Mouse (Mus musculus): ENCODE measurements around the gene Kcnj6. TPM values are rescaled to one million over a fixed set of nuclear protein-coding genes. Genes with fewer than 3 reads are reported as not detected.
A peak's percentile ranks its signal among the peaks of the same experiment; 100 is the strongest.

The Kcnj6 gene
- polyA plus RNA-seq, 1 experiment from 2014 or later: not detected

- Histone ChIP-seq H3K4me2 (replicated peaks; ENCODE audit: low read depth) (no peak overlapping the region), H3K4me1 (replicated peaks; ENCODE audit: control insufficient read depth, insufficient read depth, low read length) (no peaks in the 10 kb centered on the region), H3K9me3 (ENCODE audit: control insufficient read depth) (no peaks in the 10 kb centered on the region), H3K27ac (ENCODE audit: low read depth, low read length) (no peak overlapping the region), H3K4me3 (ENCODE audit: low read depth, low read length) (no peak overlapping the region), H3K27me3 (replicated peaks; ENCODE audit: control insufficient read depth, insufficient read depth, low read length) (0 out of 2 replicates have a peak, but pooled peaks cover 2% of the 10 kb centered on the region), H3K9ac (ENCODE audit: low read depth, low read length) (no peak overlapping the region), H3K36me3 (ENCODE audit: control insufficient read depth, insufficient read depth) (no peaks in the 10 kb centered on the region)
- TF ChIP-seq CTCF (IDR thresholded peaks at IDR 0.05; ENCODE audit: low read depth): peak; percentile 53
- no peak for ATAC-seq
- 68% methylated on average over 7 of the region's 7 CpGs for WGBS
Measured at GRCm38 (mm10) chr16:94783696-94784095, 213.8 kb downstream of the Kcnj6 start.

GRCm38 (mm10) chr16:94782110-94782946 lies 215.2 kb downstream of the Kcnj6 start:
- no peaks in the 10 kb centered on the region for H3K27me3 ChIP-seq (replicated peaks; ENCODE audit: control insufficient read depth, insufficient read depth, low read length)
- H3K4me2 ChIP-seq (replicated peaks; ENCODE audit: low read depth): no peak overlapping the region
- H3K4me1 ChIP-seq (replicated peaks; ENCODE audit: control insufficient read depth, insufficient read depth, low read length): no peaks in the 10 kb centered on the region
- no peak overlapping the region for H3K9ac ChIP-seq (ENCODE audit: low read depth, low read length)
- no peak overlapping the region for H3K4me3 ChIP-seq (ENCODE audit: low read depth, low read length)
- WGBS: 74% methylated on average over 24 of the region's 24 CpGs
- TF ChIP-seq CTCF (IDR thresholded peaks at IDR 0.05; ENCODE audit: low read depth): no peak
- H3K9me3 ChIP-seq (ENCODE audit: control insufficient read depth): no peaks in the 10 kb centered on the region
- ATAC-seq: no peak
- H3K27ac ChIP-seq (ENCODE audit: low read depth, low read length): no peak overlapping the region
- no peaks in the 10 kb centered on the region for H3K36me3 ChIP-seq (ENCODE audit: control insufficient read depth, insufficient read depth)

DNA sequence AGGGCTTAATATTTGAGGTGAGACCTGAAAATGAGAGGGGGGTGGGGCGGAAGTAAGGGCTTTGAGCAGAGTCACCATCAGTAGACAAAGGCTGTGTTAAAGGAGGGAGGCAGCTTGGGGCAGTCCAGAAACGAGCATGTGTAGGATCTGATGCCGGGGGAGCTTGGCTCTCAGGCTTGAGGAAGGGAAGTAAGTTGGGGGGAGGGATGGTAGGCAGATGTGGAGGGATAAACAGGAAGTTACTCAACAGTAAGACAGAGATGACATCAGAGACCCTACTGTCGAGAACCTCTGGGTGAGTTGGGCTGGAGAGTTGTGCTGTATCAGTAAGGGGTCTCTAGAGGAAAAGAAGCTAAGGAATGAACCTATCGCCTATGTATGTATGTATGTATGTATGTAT lies 223.6 kb downstream of the Kcnj6 start:
- WGBS: 62% methylated on average over 5 of the region's 5 CpGs

DNA sequence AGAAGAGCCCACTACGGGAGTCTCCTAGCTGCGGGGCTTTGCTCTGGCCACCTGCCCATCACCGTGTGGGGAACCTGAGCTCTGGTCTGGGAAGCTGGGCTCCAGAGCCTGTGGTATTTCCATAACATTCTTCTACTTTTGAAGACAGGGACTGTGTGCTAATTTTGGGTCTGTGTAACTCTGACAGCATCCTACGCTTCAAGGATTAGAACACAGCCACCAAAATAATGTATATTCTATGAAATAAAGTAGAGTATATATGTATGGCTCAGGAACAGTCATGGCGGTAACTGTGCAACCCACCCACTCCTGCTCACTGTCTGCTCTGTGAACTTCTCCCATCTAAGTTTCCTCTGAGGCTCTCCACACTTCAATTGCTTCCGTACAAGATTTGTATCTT lies 229.9 kb downstream of the Kcnj6 start:
- H3K9ac ChIP-seq (ENCODE audit: low read depth, low read length): no peak overlapping the region
- no peaks in the 10 kb centered on the region for H3K36me3 ChIP-seq (ENCODE audit: control insufficient read depth, insufficient read depth)
- TF ChIP-seq CTCF (IDR thresholded peaks at IDR 0.05; ENCODE audit: low read depth): no peak
- H3K27ac ChIP-seq (ENCODE audit: low read depth, low read length): no peak overlapping the region
- H3K4me2 ChIP-seq (replicated peaks; ENCODE audit: low read depth): no peak overlapping the region
- H3K4me1 ChIP-seq (replicated peaks; ENCODE audit: control insufficient read depth, insufficient read depth, low read length): no peaks in the 10 kb centered on the region
- no peaks in the 10 kb centered on the region for H3K9me3 ChIP-seq (ENCODE audit: control insufficient read depth)
- WGBS: 78% methylated on average over 6 of the region's 6 CpGs
- no peaks in the 10 kb centered on the region for H3K27me3 ChIP-seq (replicated peaks; ENCODE audit: control insufficient read depth, insufficient read depth, low read length)
- ATAC-seq: no peak
- no peak overlapping the region for H3K4me3 ChIP-seq (ENCODE audit: low read depth, low read length)

More for the DNA sequence above, 223.6 kb downstream of the Kcnj6 start:
- Histone ChIP-seq H3K36me3 (ENCODE audit: control insufficient read depth, insufficient read depth) (no peaks in the 10 kb centered on the region), H3K27ac (ENCODE audit: low read depth, low read length) (no peak overlapping the region), H3K27me3 (replicated peaks; ENCODE audit: control insufficient read depth, insufficient read depth, low read length) (no peaks in the 10 kb centered on the region), H3K9ac (ENCODE audit: low read depth, low read length) (no peak overlapping the region), H3K4me3 (ENCODE audit: low read depth, low read length) (no peak overlapping the region), H3K9me3 (ENCODE audit: control insufficient read depth) (no peaks in the 10 kb centered on the region), H3K4me2 (replicated peaks; ENCODE audit: low read depth) (no peak overlapping the region), H3K4me1 (replicated peaks; ENCODE audit: control insufficient read depth, insufficient read depth, low read length) (no peaks in the 10 kb centered on the region)
- no peak for ATAC-seq
- no peak for TF ChIP-seq CTCF (IDR thresholded peaks at IDR 0.05; ENCODE audit: low read depth)

DNA sequence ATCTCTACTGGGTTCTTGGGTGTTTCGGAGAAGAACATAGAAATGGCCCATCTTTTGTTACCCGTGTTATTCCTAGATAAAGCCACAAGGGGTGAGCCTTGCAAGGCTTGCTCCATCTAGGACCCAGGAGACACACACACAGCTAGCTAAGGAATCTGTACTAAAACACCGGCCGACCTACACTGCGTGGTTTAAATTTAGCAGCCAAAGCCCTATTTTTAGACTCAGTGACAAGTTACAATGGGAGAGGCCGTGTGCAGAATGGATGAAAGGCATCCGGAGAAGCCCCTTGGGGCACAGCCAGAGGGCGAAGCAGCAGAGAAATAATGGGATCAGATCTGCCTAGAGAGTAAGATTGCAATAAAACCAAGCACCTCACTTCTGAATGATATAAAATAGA lies 232.4 kb downstream of the Kcnj6 start:
- H3K36me3 ChIP-seq (ENCODE audit: control insufficient read depth, insufficient read depth): no peaks in the 10 kb centered on the region
- H3K4me2 ChIP-seq (replicated peaks; ENCODE audit: low read depth): no peak overlapping the region
- H3K27ac ChIP-seq (ENCODE audit: low read depth, low read length): no peak overlapping the region
- TF ChIP-seq CTCF (IDR thresholded peaks at IDR 0.05; ENCODE audit: low read depth): peak; percentile 33
- no peak overlapping the region for H3K4me3 ChIP-seq (ENCODE audit: low read depth, low read length)
- no peaks in the 10 kb centered on the region for H3K4me1 ChIP-seq (replicated peaks; ENCODE audit: control insufficient read depth, insufficient read depth, low read length)
- no peaks in the 10 kb centered on the region for H3K27me3 ChIP-seq (replicated peaks; ENCODE audit: control insufficient read depth, insufficient read depth, low read length)
- H3K9ac ChIP-seq (ENCODE audit: low read depth, low read length): no peak overlapping the region
- no peak for ATAC-seq
- no peaks in the 10 kb centered on the region for H3K9me3 ChIP-seq (ENCODE audit: control insufficient read depth)
- 53% methylated on average over 8 of the region's 8 CpGs for WGBS

GRCm38 (mm10) chr16:94760732-94761131 lies 236.8 kb downstream of the Kcnj6 start:
- Histone ChIP-seq H3K4me3 (ENCODE audit: low read depth, low read length) (no peak overlapping the region), H3K9ac (ENCODE audit: low read depth, low read length) (no peak overlapping the region), H3K4me1 (replicated peaks; ENCODE audit: control insufficient read depth, insufficient read depth, low read length) (no peaks in the 10 kb centered on the region), H3K4me2 (replicated peaks; ENCODE audit: low read depth) (no peak overlapping the region), H3K36me3 (ENCODE audit: control insufficient read depth, insufficient read depth) (no peaks in the 10 kb centered on the region), H3K27me3 (replicated peaks; ENCODE audit: control insufficient read depth, insufficient read depth, low read length) (no peaks in the 10 kb centered on the region), H3K27ac (ENCODE audit: low read depth, low read length) (no peak overlapping the region), H3K9me3 (ENCODE audit: control insufficient read depth) (no peaks in the 10 kb centered on the region)
- 49% methylated on average over 5 of the region's 11 CpGs for WGBS
- peak; percentile 60; the same call in 1 of the 2 replicates for ATAC-seq
- no peak for TF ChIP-seq CTCF (IDR thresholded peaks at IDR 0.05; ENCODE audit: low read depth)
